Mouse (Mus musculus): ENCODE results near the gene Myt1l.

The Myt1l gene

GRCm38 (mm10) chr12:29951485-29951884, 423.3 kb downstream of the Myt1l start:
- Histone ChIP-seq H3K9me3 (ENCODE audit: low read length) (no peaks in the 10 kb centered on the region), H3K36me3 (ENCODE audit: insufficient read depth, low read length) (no peaks in the 10 kb centered on the region), H3K4me1 (replicated peaks; ENCODE audit: low read depth, low read length) (peaks cover 4% of the 10 kb centered on the region; the same call in 1 of the 2 replicates), H3K4me3 (replicated peaks; ENCODE audit: low read length) (no peak overlapping the region), H3K27me3 (ENCODE audit: insufficient read depth, low read length) (no peaks in the 10 kb centered on the region)
- TF ChIP-seq POU5F1 (IDR thresholded peaks at IDR 0.05; ENCODE audit: borderline replicate concordance, low read length) = no peak
- no peak for TF ChIP-seq CTCF (conservative IDR thresholded peaks at IDR 0.05; ENCODE audit: low read length)
- TF ChIP-seq NANOG (IDR thresholded peaks at IDR 0.05; ENCODE audit: borderline replicate concordance, low read length) = no peak

- TF ChIP-seq POU5F1 (IDR thresholded peaks at IDR 0.05; ENCODE audit: borderline replicate concordance, low read length) = no peak
- Histone ChIP-seq H3K36me3 (ENCODE audit: insufficient read depth, low read length) (no peaks in the 10 kb centered on the region), H3K4me3 (replicated peaks; ENCODE audit: low read length) (no peak overlapping the region), H3K9me3 (ENCODE audit: low read length) (no peaks in the 10 kb centered on the region), H3K4me1 (replicated peaks; ENCODE audit: low read depth, low read length) (peaks cover 4% of the 10 kb centered on the region; the same call in 1 of the 2 replicates), H3K27me3 (ENCODE audit: insufficient read depth, low read length) (no peaks in the 10 kb centered on the region)
Observed at GRCm38 (mm10) chr12:29952102-29952501, 423.9 kb downstream of the Myt1l start.

GRCm38 (mm10) chr12:29953999-29954398, 425.8 kb downstream of the Myt1l start:
- no peak for TF ChIP-seq NANOG (IDR thresholded peaks at IDR 0.05; ENCODE audit: borderline replicate concordance, low read length)
- no peak for TF ChIP-seq POU5F1 (IDR thresholded peaks at IDR 0.05; ENCODE audit: borderline replicate concordance, low read length)
- TF ChIP-seq CTCF (conservative IDR thresholded peaks at IDR 0.05; ENCODE audit: low read length) = no peak
- Histone ChIP-seq H3K4me3 (replicated peaks; ENCODE audit: low read length) (no peak overlapping the region), H3K4me1 (replicated peaks; ENCODE audit: low read depth, low read length) (peaks cover 4% of the 10 kb centered on the region; the same call in 1 of the 2 replicates), H3K9me3 (ENCODE audit: low read length) (no peaks in the 10 kb centered on the region), H3K27me3 (ENCODE audit: insufficient read depth, low read length) (no peaks in the 10 kb centered on the region), H3K36me3 (ENCODE audit: insufficient read depth, low read length) (no peaks in the 10 kb centered on the region)

GRCm38 (mm10) chr12:29954464-29954863, 426.3 kb downstream of the Myt1l start:
- no peak for TF ChIP-seq POU5F1 (IDR thresholded peaks at IDR 0.05; ENCODE audit: borderline replicate concordance, low read length)
- no peak for TF ChIP-seq NANOG (IDR thresholded peaks at IDR 0.05; ENCODE audit: borderline replicate concordance, low read length)
- TF ChIP-seq CTCF (conservative IDR thresholded peaks at IDR 0.05; ENCODE audit: low read length) = no peak
- Histone ChIP-seq H3K4me1 (replicated peaks; ENCODE audit: low read depth, low read length) (peaks cover 4% of the 10 kb centered on the region; the same call in 1 of the 2 replicates), H3K9me3 (ENCODE audit: low read length) (no peaks in the 10 kb centered on the region), H3K27me3 (ENCODE audit: insufficient read depth, low read length) (no peaks in the 10 kb centered on the region), H3K4me3 (replicated peaks; ENCODE audit: low read length) (no peak overlapping the region), H3K36me3 (ENCODE audit: insufficient read depth, low read length) (no peaks in the 10 kb centered on the region)

- no peak for TF ChIP-seq CTCF (conservative IDR thresholded peaks at IDR 0.05; ENCODE audit: low read length)
- TF ChIP-seq POU5F1 (IDR thresholded peaks at IDR 0.05; ENCODE audit: borderline replicate concordance, low read length) = no peak
- TF ChIP-seq NANOG (IDR thresholded peaks at IDR 0.05; ENCODE audit: borderline replicate concordance, low read length) = no peak
- peaks cover 11% of the 10 kb centered on the region; the same call in 1 of the 2 replicates for H3K4me1 ChIP-seq (replicated peaks; ENCODE audit: low read depth, low read length)
- H3K9me3 ChIP-seq (ENCODE audit: low read length) = no peaks in the 10 kb centered on the region
- H3K27me3 ChIP-seq (ENCODE audit: insufficient read depth, low read length) = no peaks in the 10 kb centered on the region
- H3K36me3 ChIP-seq (ENCODE audit: insufficient read depth, low read length) = no peaks in the 10 kb centered on the region
- H3K4me3 ChIP-seq (replicated peaks; ENCODE audit: low read length) = no peak overlapping the region
Observed at GRCm38 (mm10) chr12:29956969-29957368, 428.8 kb downstream of the Myt1l start.

- no peaks in the 10 kb centered on the region for H3K36me3 ChIP-seq (ENCODE audit: insufficient read depth, low read length)
- TF ChIP-seq POU5F1 (IDR thresholded peaks at IDR 0.05; ENCODE audit: borderline replicate concordance, low read length) (no peak), NANOG (IDR thresholded peaks at IDR 0.05; ENCODE audit: borderline replicate concordance, low read length) (no peak), CTCF (conservative IDR thresholded peaks at IDR 0.05; ENCODE audit: low read length) (no peak)
Observed at GRCm38 (mm10) chr12:29958637-29959036, 430.5 kb downstream of the Myt1l start.

GRCm38 (mm10) chr12:29961041-29961440, 432.9 kb downstream of the Myt1l start:
- Histone ChIP-seq H3K9me3 (ENCODE audit: low read length) (no peaks in the 10 kb centered on the region), H3K27me3 (ENCODE audit: insufficient read depth, low read length) (no peaks in the 10 kb centered on the region), H3K36me3 (ENCODE audit: insufficient read depth, low read length) (no peaks in the 10 kb centered on the region), H3K4me3 (replicated peaks; ENCODE audit: low read length) (no peak overlapping the region), H3K4me1 (replicated peaks; ENCODE audit: low read depth, low read length) (peaks cover 7% of the 10 kb centered on the region; the same call in 1 of the 2 replicates)
- TF ChIP-seq CTCF (conservative IDR thresholded peaks at IDR 0.05; ENCODE audit: low read length) (no peak), POU5F1 (IDR thresholded peaks at IDR 0.05; ENCODE audit: borderline replicate concordance, low read length) (no peak), NANOG (IDR thresholded peaks at IDR 0.05; ENCODE audit: borderline replicate concordance, low read length) (peak; percentile 39; the same call in 1 of the 2 replicates)

More at GRCm38 (mm10) chr12:29958637-29959036, 430.5 kb downstream of the Myt1l start:
- H3K4me1 ChIP-seq (replicated peaks; ENCODE audit: low read depth, low read length) = peaks cover 11% of the 10 kb centered on the region; the same call in 1 of the 2 replicates
- H3K27me3 ChIP-seq (ENCODE audit: insufficient read depth, low read length) = no peaks in the 10 kb centered on the region
- H3K4me3 ChIP-seq (replicated peaks; ENCODE audit: low read length) = no peak overlapping the region
- no peaks in the 10 kb centered on the region for H3K9me3 ChIP-seq (ENCODE audit: low read length)

- Histone ChIP-seq H3K9me3 (ENCODE audit: low read length) (no peaks in the 10 kb centered on the region), H3K36me3 (ENCODE audit: insufficient read depth, low read length) (no peaks in the 10 kb centered on the region), H3K4me1 (replicated peaks; ENCODE audit: low read depth, low read length) (peaks cover 7% of the 10 kb centered on the region; the same call in 1 of the 2 replicates), H3K4me3 (replicated peaks; ENCODE audit: low read length) (no peak overlapping the region), H3K27me3 (ENCODE audit: insufficient read depth, low read length) (no peaks in the 10 kb centered on the region)
- TF ChIP-seq CTCF (conservative IDR thresholded peaks at IDR 0.05; ENCODE audit: low read length) (no peak), POU5F1 (IDR thresholded peaks at IDR 0.05; ENCODE audit: borderline replicate concordance, low read length) (no peak), NANOG (IDR thresholded peaks at IDR 0.05; ENCODE audit: borderline replicate concordance, low read length) (no peak)
Observed at GRCm38 (mm10) chr12:29965016-29965415, 436.8 kb downstream of the Myt1l start.

Data from E14TG2a.4 (cell line).